Mouse (Mus musculus) granulocyte monocyte progenitor cell, adult 5-6 weeks (primary cell): ENCODE measurements at regions not wholly inside any gene's neighbourhood (a gene's known extent, or its start where the extent isn't known, plus 50 kb on each side); places are given as distances from the start of the nearest gene placed in this dataset.

Experiments
- ATAC-seq: replicated peaks from 2 replicates; pipeline ENCODE4 v1.8.0; 2016; ENCODE audit warnings: mild to moderate bottlenecking, moderate TSS enrichment, inconsistent platforms; ENCODE audit not compliant: poor library complexity, severe bottlenecking

- no peak for ATAC-seq
Measured at GRCm38 (mm10) chr16:12900670-12901069, 208.8 kb upstream of the Ercc4 start.

- ATAC-seq: no peak
Measured at GRCm38 (mm10) chr16:12901096-12901995, 208.1 kb upstream of the Ercc4 start.

DNA sequence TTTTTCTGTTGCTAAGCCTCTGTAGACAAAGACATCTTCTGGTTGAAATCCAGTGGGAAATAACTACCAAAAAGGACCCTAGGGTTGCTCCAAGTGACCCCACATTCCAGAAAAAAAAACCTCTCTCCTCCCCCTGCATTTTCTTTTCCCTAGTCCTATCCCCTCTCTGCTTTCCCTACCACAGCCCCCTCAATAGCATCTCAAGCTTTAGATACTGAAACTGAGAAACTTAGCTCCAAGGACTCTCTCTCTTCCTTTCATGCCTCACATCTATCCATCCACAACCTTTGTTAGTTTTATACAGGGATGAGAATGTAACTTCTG lies 207.5 kb upstream of the Ercc4 start:
- no peak for ATAC-seq

DNA sequence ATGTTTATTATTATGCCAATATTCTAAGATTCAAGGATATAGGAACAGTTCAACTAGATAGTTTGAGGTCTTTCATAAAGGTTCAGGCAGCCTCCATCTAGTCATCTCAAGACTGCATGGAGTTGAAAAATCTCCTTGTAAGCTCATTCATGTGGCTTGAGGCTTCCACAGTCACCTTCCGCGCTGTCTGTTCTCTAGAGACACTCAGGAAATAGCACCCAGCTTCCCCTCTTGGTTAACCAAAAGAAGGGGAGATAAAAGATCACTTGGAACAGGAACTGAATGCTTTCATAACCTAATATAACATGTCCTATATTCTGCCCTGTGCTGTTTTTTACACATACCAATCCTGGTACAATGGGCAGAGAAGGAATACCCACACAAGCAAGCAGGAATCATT lies 206.3 kb upstream of the Ercc4 start:
- peak; percentile 83 for ATAC-seq

DNA sequence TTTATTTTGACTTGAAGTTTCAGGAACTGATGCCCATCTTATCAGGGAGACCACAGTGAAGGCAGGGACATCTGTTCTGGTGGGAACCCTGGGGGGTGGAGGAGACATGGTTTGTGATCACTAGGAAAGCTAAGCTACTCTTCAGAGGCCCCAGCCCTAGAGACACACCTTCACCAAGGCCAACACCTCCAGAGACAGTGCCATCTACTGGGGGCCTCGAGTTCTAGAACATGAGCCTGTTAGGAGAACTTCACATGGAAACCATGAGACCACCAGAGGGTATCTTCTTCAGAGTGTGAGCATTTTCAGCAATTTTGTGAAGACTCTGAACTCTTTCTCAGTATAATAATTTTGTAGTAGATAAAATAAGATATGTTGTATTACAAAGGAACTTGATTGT lies 204.5 kb upstream of the Ercc4 start:
- no peak for ATAC-seq

DNA sequence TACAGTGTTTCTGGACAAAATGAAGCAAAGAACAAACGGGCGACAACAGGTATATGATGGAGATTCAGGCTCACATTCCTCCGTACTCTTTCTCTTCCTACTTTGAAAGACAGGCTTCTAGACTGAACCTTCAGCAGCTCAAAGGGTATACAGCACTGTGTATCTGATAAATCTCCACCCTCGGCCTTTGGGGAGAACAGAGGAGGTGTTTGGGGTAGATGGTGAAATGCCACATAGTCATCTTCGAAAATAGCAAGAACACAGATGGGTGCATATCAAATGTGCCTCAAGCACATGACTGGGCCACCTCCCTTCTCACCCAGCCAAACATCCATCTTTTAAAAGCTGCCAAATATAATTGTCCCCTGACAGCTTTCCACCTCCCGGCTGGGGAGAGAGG lies 184.8 kb upstream of the Ercc4 start:
- no peak for ATAC-seq

- ATAC-seq: no peak
Measured at GRCm38 (mm10) chr16:12925931-12926330, 183.6 kb upstream of the Ercc4 start.

- no peak for ATAC-seq
Measured at GRCm38 (mm10) chr16:12931111-12931510, 178.4 kb upstream of the Ercc4 start.

DNA sequence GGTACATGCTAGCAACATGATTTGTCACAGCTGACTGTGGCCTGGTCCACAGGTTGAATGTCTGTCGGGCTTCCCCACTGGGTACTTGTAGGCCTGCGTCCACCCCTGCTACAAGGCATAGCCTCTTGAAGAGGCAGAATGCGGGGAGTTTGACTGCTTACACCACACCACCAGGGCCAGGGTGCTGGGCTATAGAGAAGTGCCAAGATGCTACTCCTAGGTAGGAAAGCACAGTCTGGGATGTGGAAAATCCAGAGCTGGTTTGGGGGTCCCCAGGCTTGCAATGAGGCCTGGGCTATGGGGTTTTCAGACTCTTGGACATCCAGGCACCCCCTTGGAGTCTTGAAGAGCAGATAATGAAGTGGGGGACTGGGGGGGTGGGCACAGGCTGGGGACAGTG lies 176.5 kb upstream of the Ercc4 start:
- no peak for ATAC-seq

GRCm38 (mm10) chr16:12934586-12934985 lies 174.9 kb upstream of the Ercc4 start:
- peak; percentile 80 for ATAC-seq

- ATAC-seq: no peak
Measured at GRCm38 (mm10) chr16:12935266-12935665, 174.2 kb upstream of the Ercc4 start.

DNA sequence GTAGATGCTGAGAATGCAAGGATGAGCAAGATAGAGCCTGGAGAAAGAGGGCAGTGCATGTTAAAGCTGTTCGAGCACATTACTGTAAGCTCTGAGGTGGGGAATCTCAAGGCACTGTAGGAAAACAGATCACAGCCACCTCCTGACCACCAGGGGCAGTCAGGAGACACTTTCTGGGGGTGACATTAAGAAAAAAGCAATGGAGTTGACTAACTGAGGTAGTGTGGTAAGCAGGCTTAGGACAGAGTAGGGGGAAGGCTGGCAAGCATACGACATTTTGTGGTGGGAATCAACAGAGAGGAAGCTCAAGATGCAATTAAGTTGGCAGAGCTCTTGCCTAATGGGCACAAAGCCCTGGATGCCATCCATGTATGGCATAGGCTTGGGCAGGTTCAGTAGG lies 172.9 kb upstream of the Ercc4 start:
- ATAC-seq: peak; percentile 82

- no peak for ATAC-seq
Measured at GRCm38 (mm10) chr16:12938563-12938962, 170.9 kb upstream of the Ercc4 start.

GRCm38 (mm10) chr16:12951176-12951575 lies 158.3 kb upstream of the Ercc4 start:
- ATAC-seq: no peak

DNA sequence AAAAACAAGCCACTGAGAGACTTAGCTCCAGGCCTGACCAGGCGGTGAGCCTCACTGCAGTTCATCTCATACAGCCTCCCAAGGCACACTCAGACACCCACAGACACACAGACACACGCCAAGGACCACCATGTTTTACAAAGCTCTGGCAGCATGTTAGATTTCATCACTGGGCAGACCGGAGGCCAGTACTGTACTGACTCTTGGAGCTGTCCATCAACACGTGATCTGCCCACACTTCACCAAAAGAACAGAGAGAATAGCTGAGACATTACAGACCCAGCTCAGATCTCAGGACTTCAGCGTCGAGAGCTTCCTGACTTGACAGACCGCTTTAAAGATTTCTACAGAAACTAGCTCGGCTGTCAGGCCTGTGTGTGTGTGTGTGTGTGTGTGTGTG lies 155.5 kb upstream of the Ercc4 start:
- ATAC-seq: no peak

DNA sequence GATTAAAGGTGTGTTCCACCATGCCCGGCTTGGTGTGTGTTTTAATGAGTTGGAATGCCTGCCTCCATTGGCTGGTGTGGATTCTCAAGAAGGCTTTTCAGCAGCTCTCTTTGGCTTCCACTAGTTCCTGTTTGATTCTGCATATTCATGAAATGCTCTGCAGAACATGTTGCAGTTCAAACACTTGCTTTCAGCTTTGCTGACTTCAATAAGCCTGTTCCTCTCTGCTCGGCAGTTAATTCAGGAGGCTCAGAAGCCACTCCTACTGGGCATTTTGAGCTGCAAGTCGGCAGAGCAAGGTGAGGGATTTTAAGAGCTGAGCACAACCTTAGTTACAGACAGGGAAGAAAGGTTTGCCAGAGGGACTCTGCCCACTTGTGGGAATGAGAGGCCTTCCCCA lies 153.1 kb upstream of the Ercc4 start:
- ATAC-seq: no peak

GRCm38 (mm10) chr16:12960885-12961284 lies 148.6 kb upstream of the Ercc4 start:
- ATAC-seq: no peak

DNA sequence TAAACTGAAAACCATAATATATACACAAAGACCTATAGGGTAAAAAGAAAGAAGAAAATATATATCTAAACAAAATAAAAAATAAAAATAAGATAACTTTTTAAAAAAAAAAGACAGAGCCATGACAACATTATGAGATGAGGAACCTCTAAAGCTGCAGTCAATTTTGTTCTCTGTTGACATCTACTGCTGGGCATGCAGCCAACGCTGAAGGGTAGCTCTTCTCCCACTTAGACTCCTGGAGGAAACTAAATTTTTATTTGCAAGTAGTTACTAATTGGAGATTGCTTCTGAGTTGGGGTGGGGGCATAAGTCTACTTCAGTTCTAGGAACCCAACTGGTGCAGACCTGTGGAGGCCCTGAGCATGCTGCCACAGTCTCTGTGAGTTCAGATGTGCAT lies 126.8 kb upstream of the Ercc4 start:
- ATAC-seq: no peak

DNA sequence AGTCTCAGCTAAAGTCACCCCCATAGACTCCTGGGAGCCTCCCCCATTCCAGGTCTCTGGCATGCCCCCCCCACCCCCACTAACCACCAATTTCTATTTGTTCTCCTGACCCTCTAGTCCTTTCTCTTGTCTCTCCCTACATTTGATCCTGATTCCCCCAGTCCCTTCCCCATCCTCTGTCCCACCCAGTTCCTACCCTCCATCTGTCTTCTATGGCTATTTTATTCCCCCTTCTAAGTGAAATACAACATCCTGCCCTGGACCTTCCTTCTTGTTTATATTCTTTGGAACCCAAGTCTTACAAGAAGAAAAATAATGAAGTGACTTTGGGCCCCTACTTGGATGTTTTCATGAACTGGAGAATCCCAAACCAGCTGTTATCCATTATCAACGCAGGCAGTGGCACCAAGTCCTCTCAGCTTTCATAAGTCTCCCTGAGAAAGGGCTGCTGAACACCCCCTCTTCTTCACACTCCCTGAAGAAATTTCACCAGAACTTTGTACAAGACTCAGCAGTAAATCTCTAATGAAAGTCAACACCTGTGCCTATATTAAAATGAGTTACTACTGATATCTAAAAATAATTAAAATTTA lies 108.1 kb upstream of the Ercc4 start:
- no peak for ATAC-seq

DNA sequence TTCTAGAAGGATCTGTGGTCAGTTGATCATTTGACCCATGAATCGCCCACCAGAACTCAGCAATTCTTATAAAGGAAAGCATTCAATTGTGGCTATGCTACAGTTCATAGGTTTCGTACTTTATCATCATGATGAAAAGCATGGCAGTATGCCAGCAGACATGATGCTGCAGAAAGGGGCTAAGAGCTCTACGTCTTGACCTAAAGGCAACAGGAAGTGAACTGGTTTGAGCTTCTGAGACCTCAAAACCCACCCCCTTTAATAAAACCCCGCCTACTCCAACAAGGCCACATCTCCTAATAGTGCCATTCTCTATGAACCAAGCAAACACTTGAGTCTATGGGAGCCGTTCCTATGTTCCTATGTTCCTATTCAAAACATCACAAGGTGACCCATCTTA lies 96.6 kb upstream of the Ercc4 start:
- no peak for ATAC-seq

DNA sequence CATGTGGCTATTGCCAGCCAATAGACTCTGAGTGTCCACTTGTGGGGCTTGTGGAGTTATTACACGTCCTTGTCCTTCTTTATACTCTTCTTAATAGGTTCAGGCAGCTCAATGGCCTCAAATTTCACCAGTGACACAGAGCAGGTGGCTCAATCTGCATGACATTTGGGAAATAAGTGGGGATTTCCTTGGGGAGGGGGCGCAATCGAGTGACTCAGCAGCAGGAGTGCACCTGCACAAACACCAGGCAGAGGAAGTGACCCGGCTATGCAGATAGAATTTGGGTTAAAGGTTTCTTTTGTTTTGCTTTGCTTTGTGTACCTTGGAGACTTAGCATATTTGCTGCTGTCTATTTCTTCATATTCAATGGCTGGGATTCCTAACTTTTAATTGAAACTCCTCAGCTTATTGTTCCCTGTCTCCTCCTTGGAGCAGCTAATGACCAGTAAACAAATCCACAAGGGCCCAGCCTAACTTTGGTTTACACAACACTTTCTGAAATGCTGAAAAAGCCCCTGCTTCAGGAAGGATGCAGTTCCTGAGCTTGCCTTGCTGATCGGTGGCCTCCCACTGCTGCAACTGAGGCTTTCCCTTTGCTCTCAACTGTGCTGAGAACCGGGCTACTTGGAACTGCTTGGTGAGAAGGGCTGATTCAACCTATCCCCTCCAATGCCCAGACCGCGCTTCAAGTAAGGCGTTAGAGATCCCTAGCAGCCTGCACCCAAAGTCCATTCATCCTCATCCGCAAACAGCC lies 95.4 kb upstream of the Ercc4 start:
- no peak for ATAC-seq
